Mouse (Mus musculus) bone marrow macrophage, adult 2 months (primary cell): Measurements from ENCODE around the gene Ccdc124.

ENCODE experiments used
- CTCF ChIP-seq: IDR thresholded peaks from 2 replicates; pipeline ENCODE4 v1.5.1; 2012; ENCODE audit warnings: low read depth, mild to moderate bottlenecking, low read length, moderate library complexity
- POLR2A ChIP-seq: IDR thresholded peaks from 2 replicates; pipeline ENCODE4 v1.6.1; 2012; ENCODE audit warnings: mild to moderate bottlenecking, low read depth, low read length, borderline replicate concordance

DNA sequence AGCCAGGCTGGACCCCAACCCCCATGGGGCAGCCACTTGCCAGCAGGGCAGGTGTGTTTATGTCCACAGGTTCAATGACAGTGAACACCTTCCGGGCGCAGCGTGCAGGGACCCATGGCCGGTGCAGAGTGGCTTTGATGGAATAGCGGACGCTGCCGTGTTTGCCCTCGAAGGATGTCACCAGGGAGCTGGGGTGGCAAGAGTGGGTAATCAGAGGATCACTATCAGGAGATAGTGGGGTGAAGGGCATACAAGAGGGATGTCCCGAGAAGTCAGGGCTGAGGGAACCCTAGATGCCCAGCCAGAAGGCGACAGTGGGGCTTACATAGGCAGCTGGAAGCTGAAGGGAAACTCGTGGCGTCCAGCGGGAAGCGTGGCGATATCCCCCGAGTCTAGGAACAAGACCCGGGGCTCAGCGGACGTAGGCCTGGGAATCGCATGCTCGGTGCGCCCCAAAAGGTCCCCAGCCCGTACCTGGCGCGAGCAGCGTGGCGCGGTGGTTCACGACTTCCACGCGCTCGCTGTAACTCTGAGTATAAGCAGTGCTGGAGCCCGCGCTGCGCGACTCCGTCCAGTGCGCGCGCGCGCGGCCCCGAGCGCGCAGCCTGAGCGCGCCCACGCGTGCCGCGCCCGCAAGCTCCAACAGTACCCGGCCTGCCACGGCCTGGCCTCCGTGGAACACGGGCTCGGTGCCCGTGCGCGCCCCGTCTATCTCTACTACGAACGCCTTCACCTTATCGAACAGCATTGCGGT is 34.9 kb downstream of the Ccdc124 start:
- no peak for TF ChIP-seq CTCF
- no peak for TF ChIP-seq POLR2A
